Mouse (Mus musculus) liver, embryonic 13.5 days (tissue): ENCODE measurements around the gene Ltb4r2. TPM values are rescaled to one million over a fixed set of nuclear protein-coding genes. Genes with fewer than 3 reads are reported as not detected.

Source experiments
- ATAC-seq: fragments of 200-750 bp; cut with Nextera tagmentation; 2 replicates; pipeline ENCODE4 v1.8.0; 2017; ENCODE audit warnings: low read depth, mild to moderate bottlenecking, moderate number of reproducible peaks, moderate library complexity
- DNase-seq: peaks from one replicate; pipeline ENCODE4 v3.0.0; 2022
- H3K27ac ChIP-seq: fragments of 300-500 bp; sonication (generic); 2 replicates; pipeline ENCODE4 v1.5.1; 2015; ENCODE audit warnings: moderate library complexity, mild to moderate bottlenecking, inconsistent platforms
- H3K27me3 ChIP-seq: fragments of 300-500 bp; sonication (generic); 2 replicates; pipeline ENCODE4 v1.6.1; 2015; ENCODE audit warnings: mild to moderate bottlenecking, inconsistent platforms
- H3K36me3 ChIP-seq: fragments of 300-500 bp; sonication (generic); 2 replicates; pipeline ENCODE4 v1.6.1; 2015; ENCODE audit warnings: mild to moderate bottlenecking, inconsistent platforms
- H3K4me1 ChIP-seq: fragments of 300-500 bp; sonication (generic); replicated peaks from 2 replicates; pipeline ENCODE4 v1.6.1; 2015; ENCODE audit warnings: inconsistent platforms
- H3K4me2 ChIP-seq: fragments of 300-500 bp; sonication (generic); 2 replicates; pipeline ENCODE4 v1.6.1; 2015; ENCODE audit warnings: inconsistent platforms, mild to moderate bottlenecking, moderate library complexity
- H3K4me3 ChIP-seq: fragments of 300-500 bp; sonication (generic); replicated peaks from 2 replicates; pipeline ENCODE4 v1.5.1; 2015; ENCODE audit warnings: mild to moderate bottlenecking, inconsistent platforms
- H3K9ac ChIP-seq: fragments of 300-500 bp; sonication (generic); 2 replicates; pipeline ENCODE4 v1.6.1; 2015; ENCODE audit warnings: mild to moderate bottlenecking, inconsistent platforms
- H3K9me3 ChIP-seq: fragments of 300-500 bp; sonication (generic); replicated peaks from 2 replicates; pipeline ENCODE4 v1.6.1; 2016; ENCODE audit warnings: inconsistent platforms
- WGBS: fragments of 180-500 bp; shearing (Covaris S2); methylation state at CpG from one replicate; pipeline ENCODE4 v1.1.7; 2015; ENCODE audit not compliant: insufficient replicate concordance; 5-methylcytosine and 5-hydroxymethylcytosine counted together
- polyA plus RNA-seq: library from polyadenylated mRNA; unstranded; fragments of >200 nt; fragmentation: Nextera tagmentation; extraction: Ambion mirVana; gene quantifications from 2 replicates; pipeline ENCODE4 v1.2.1, GENCODE M21; 2015

Gene Ltb4r2
- polyA plus RNA-seq, 1 experiment from 2014 or later, result 0.92 TPM

DNA sequence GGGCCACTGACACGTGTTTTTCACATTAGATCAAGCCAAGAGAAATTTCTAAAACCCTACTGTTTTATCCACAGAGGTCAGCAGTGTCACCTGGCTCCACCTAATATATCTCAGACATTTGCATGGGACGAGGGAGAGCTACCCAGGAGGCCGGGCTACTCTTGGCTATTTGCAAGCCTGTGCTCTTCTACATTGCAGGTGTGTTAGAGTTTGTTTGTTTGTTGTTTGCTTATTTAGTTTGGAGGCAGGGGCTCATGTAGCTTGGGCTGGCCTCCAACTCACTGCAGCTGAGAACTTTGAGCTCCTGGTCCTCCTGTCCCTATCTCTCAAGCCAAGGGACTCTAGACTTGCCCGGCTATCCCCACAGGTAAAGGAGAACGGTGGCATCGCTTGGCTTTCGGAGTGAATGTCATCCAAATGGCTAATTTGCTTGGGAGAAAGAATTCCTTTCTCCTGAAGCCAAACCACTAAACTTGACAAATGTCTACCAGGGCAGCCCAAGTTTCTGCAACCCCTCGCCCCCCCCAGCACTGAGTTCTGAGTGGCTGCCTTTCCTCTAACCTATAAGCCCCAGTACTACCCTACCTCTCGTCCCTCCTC lies 21.2 kb downstream of the Ltb4r2 start:
- H3K27ac ChIP-seq, result no peak overlapping the region
- peaks cover 53% of the 10 kb centered on the region for H3K27me3 ChIP-seq
- no peaks in the 10 kb centered on the region for H3K9me3 ChIP-seq
- H3K9ac ChIP-seq, result no peak overlapping the region
- ATAC-seq (no peak), DNase-seq (no peak)
- H3K4me2 ChIP-seq, result peak overlapping the region; percentile 48; the same call in 1 of the 2 replicates
- 0 out of 2 replicates have a peak, but pooled peaks cover 2% of the 10 kb centered on the region for H3K36me3 ChIP-seq
- WGBS, result 56% methylated on average over 9 of the region's 9 CpGs
- peaks cover 10% of the 10 kb centered on the region for H3K4me1 ChIP-seq
- H3K4me3 ChIP-seq, result no peak overlapping the region

GRCm38 (mm10) chr14:55783171-55783957 lies 22.1 kb downstream of the Ltb4r2 start:
- Histone ChIP-seq H3K36me3 (0 out of 2 replicates have a peak, but pooled peaks cover 2% of the 10 kb centered on the region), H3K4me2 (peak overlapping the region; percentile 48), H3K4me3 (peak overlapping the region; percentile 41), H3K27ac (no peak overlapping the region), H3K9ac (no peak overlapping the region), H3K27me3 (peaks cover 62% of the 10 kb centered on the region), H3K9me3 (no peaks in the 10 kb centered on the region), H3K4me1 (peaks cover 13% of the 10 kb centered on the region)
- WGBS, result 13% methylated on average over 31 of the region's 31 CpGs
- no peak for ATAC-seq
- DNase-seq, result no peak

GRCm38 (mm10) chr14:55783958-55784235 lies 22.7 kb downstream of the Ltb4r2 start, which contains the start of gene Adcy4:
TSS of gene Adcy4 (minus strand) at chr14:55784095.
- Histone ChIP-seq H3K36me3 (0 out of 2 replicates have a peak, but pooled peaks cover 2% of the 10 kb centered on the region), H3K4me1 (peaks cover 19% of the 10 kb centered on the region), H3K27ac (no peak within 1 kb of the TSS), H3K4me2 (peak within 1 kb of the TSS; percentile 48), H3K4me3 (peak within 1 kb of the TSS; percentile 41), H3K27me3 (peaks cover 63% of the 10 kb centered on the region), H3K9me3 (no peaks in the 10 kb centered on the region), H3K9ac (no peak within 1 kb of the TSS)
- DNase-seq (no peak), ATAC-seq (no peak)
- WGBS, result 16% methylated on average over 13 of the region's 13 CpGs

GRCm38 (mm10) chr14:55785195-55785594 lies 24.0 kb downstream of the Ltb4r2 start:
- H3K4me2 ChIP-seq, result no peak overlapping the region
- 41% methylated on average over 6 of the region's 6 CpGs for WGBS
- H3K36me3 ChIP-seq, result 0 out of 2 replicates have a peak, but pooled peaks cover 2% of the 10 kb centered on the region
- H3K4me3 ChIP-seq, result no peak overlapping the region
- no peak for ATAC-seq
- peaks cover 63% of the 10 kb centered on the region for H3K27me3 ChIP-seq
- H3K27ac ChIP-seq, result no peak overlapping the region
- no peaks in the 10 kb centered on the region for H3K9me3 ChIP-seq
- peaks cover 20% of the 10 kb centered on the region for H3K4me1 ChIP-seq
- H3K9ac ChIP-seq, result no peak overlapping the region
- DNase-seq, result no peak

GRCm38 (mm10) chr14:55787731-55788130 lies 26.5 kb downstream of the Ltb4r2 start:
- H3K4me2 ChIP-seq, result peak overlapping the region; percentile 91

GRCm38 (mm10) chr14:55788256-55789050 lies 27.2 kb downstream of the Ltb4r2 start, which contains the start of gene Ripk3:
TSS of gene Ripk3 (minus strand) at chr14:55788865.
- DNase-seq (peak; percentile 58), ATAC-seq (peak; percentile 76)
- peak within 1 kb of the TSS; percentile 70 for H3K9ac ChIP-seq
- H3K27me3 ChIP-seq, result peaks cover 42% of the 10 kb centered on the region
- no peaks in the 10 kb centered on the region for H3K9me3 ChIP-seq
- peaks cover 16% of the 10 kb centered on the region for H3K4me1 ChIP-seq
- H3K36me3 ChIP-seq, result 0 out of 2 replicates have a peak, but pooled peaks cover 2% of the 10 kb centered on the region
- WGBS, result 2% methylated on average over 40 of the region's 40 CpGs
- peak within 1 kb of the TSS; percentile 65 for H3K4me3 ChIP-seq
- H3K27ac ChIP-seq, result no peak within 1 kb of the TSS
- H3K4me2 ChIP-seq, result peak within 1 kb of the TSS; percentile 91

More at GRCm38 (mm10) chr14:55787731-55788130, 26.5 kb downstream of the Ltb4r2 start:
- peak overlapping the region; percentile 65 for H3K4me3 ChIP-seq
- H3K9ac ChIP-seq, result peak overlapping the region; percentile 70; the same call in 1 of the 2 replicates
- DNase-seq (no peak), ATAC-seq (no peak)
- peaks cover 49% of the 10 kb centered on the region for H3K27me3 ChIP-seq
- H3K9me3 ChIP-seq, result no peaks in the 10 kb centered on the region
- H3K4me1 ChIP-seq, result peaks cover 16% of the 10 kb centered on the region
- 33% methylated on average over 11 of the region's 11 CpGs for WGBS
- no peak overlapping the region for H3K27ac ChIP-seq
- 0 out of 2 replicates have a peak, but pooled peaks cover 2% of the 10 kb centered on the region for H3K36me3 ChIP-seq

DNA sequence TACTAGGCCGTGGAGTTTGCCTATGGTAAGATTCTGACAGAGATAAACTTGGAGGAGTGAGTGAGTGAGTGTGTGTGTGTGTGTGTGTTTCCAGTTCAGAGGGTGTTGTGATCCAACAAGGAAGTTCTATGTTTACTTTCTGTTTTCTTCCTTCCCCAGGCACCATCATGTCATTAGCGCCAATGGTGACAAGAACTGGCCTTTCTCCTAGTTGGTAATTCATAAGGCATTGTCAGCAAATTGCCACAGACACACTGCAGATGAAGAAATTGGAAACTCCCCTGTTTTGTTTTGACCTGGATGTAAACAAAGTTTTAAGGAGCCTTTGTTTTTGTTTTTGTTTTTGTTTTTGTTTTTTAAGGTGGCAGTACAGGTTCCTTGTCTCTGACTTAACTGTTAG lies 32.2 kb downstream of the Ltb4r2 start:
- 38% methylated on average over 2 of the region's 2 CpGs for WGBS
- Histone ChIP-seq H3K36me3 (no peaks in the 10 kb centered on the region), H3K27ac (no peak overlapping the region), H3K4me3 (no peak overlapping the region), H3K4me2 (no peak overlapping the region), H3K4me1 (peaks cover 17% of the 10 kb centered on the region), H3K27me3 (no peaks in the 10 kb centered on the region), H3K9ac (no peak overlapping the region), H3K9me3 (no peaks in the 10 kb centered on the region)
- no peak for DNase-seq
- ATAC-seq, result no peak

DNA sequence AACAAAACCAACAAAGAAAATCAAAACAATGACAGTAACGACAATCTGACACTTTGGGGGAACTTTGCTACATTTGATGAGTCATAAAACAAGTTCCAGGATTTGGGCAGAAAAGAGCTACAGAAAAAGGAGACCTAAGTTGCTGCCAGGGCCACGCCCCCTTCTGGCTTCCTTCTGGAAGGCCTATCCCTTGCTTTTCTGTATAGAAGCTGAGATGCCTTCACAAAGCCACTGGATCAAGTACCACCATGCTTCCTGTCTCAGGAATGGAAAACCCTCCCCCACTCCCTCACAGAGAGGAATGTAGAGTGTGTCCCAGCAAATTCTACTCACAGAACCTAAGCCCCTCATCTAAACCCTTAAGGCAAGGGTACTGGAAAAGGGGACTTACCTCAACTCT lies 32.7 kb downstream of the Ltb4r2 start:
- H3K27ac ChIP-seq, result no peak overlapping the region
- no peak overlapping the region for H3K4me2 ChIP-seq
- 47% methylated on average over 2 of the region's 2 CpGs for WGBS
- H3K9me3 ChIP-seq, result no peaks in the 10 kb centered on the region
- no peak overlapping the region for H3K4me3 ChIP-seq
- no peak overlapping the region for H3K9ac ChIP-seq
- H3K27me3 ChIP-seq, result no peaks in the 10 kb centered on the region
- H3K4me1 ChIP-seq, result peaks cover 13% of the 10 kb centered on the region
- DNase-seq, result no peak
- H3K36me3 ChIP-seq, result no peaks in the 10 kb centered on the region
- no peak for ATAC-seq

GRCm38 (mm10) chr14:55795380-55796163 lies 34.3 kb downstream of the Ltb4r2 start:
- H3K9me3 ChIP-seq, result no peaks in the 10 kb centered on the region
- DNase-seq (no peak), ATAC-seq (peak; percentile 23; the same call in 1 of the 2 replicates)
- H3K4me1 ChIP-seq, result peaks cover 12% of the 10 kb centered on the region
- peak overlapping the region; percentile 17; the same call in 1 of the 2 replicates for H3K9ac ChIP-seq
- H3K27me3 ChIP-seq, result no peaks in the 10 kb centered on the region
- H3K36me3 ChIP-seq, result no peaks in the 10 kb centered on the region
- no peak overlapping the region for H3K27ac ChIP-seq
- no peak overlapping the region for H3K4me3 ChIP-seq
- no peak overlapping the region for H3K4me2 ChIP-seq
- 55% methylated on average over 15 of the region's 15 CpGs for WGBS
